Mouse (Mus musculus) CH12.LX (cell line): ENCODE data around the gene Zfp618. TPM values are rescaled to one million over a fixed set of nuclear protein-coding genes. Genes with fewer than 3 reads are reported as not detected.

ENCODE experiments used
- DNase-seq: peaks from one replicate; pipeline ENCODE4 v3.0.0-alpha.2; 2013; ENCODE audit errors: extremely low read depth
- H3K27ac ChIP-seq: 2 replicates; pipeline ENCODE4 v1.5.1; 2012; ENCODE audit warnings: low read depth, mild to moderate bottlenecking, control low read depth, moderate library complexity; ENCODE audit not compliant: insufficient read depth
- H3K27me3 ChIP-seq: replicated peaks from 2 replicates; pipeline ENCODE3; 2012; ENCODE audit warnings: inconsistent platforms
- H3K36me3 ChIP-seq, 2 experiments: replicated peaks in 1 of 2; 2 replicates each; pipeline versions ENCODE3 to v1.6.1; 2012; ENCODE audit warnings: inconsistent platforms in 1 of 2, low read length in 1 of 2, mild to moderate bottlenecking in 1 of 2, mixed read lengths in 1 of 2, moderate library complexity in 1 of 2; ENCODE audit not compliant: control insufficient read depth in 1 of 2, insufficient read depth in 1 of 2
- H3K4me1 ChIP-seq, 2 experiments: 2 replicates each; pipeline ENCODE4 v1.6.1; 2012; ENCODE audit warnings: inconsistent platforms in 1 of 2, moderate library complexity in 1 of 2; ENCODE audit not compliant: insufficient read depth in 2 of 2, control insufficient read depth in 1 of 2
- H3K4me2 ChIP-seq: 2 replicates; pipeline ENCODE4 v1.6.1; 2012; ENCODE audit warnings: low read depth, mild to moderate bottlenecking, control low read depth; ENCODE audit not compliant: poor library complexity, insufficient read depth, severe bottlenecking
- H3K4me3 ChIP-seq, 3 experiments: fragments of 150-350 bp in 1 of 3; sonication (generic) in 1 of 3; replicated peaks in 1 of 3; 2 replicates each; pipeline versions ENCODE3 to v1.5.1; 2011 to 2012; ENCODE audit warnings: low read depth in 2 of 3, low read length in 2 of 3, mild to moderate bottlenecking in 2 of 3, moderate library complexity in 2 of 3, control low read depth in 1 of 3, improper control_type of control experiment in 1 of 3, inconsistent platforms in 1 of 3, mixed read lengths in 1 of 3; ENCODE audit not compliant: poor library complexity in 1 of 3
- H3K79me2 ChIP-seq: replicated peaks from 2 replicates; pipeline ENCODE4 v1.6.1; 2012; ENCODE audit warnings: mild to moderate bottlenecking, moderate library complexity; ENCODE audit not compliant: control insufficient read depth, poor library complexity, insufficient read depth, severe bottlenecking; ENCODE audit errors: extremely low read depth
- H3K9ac ChIP-seq: 2 replicates; pipeline ENCODE4 v1.6.1; 2012; ENCODE audit warnings: low read depth, mild to moderate bottlenecking, control low read depth, moderate library complexity; ENCODE audit not compliant: insufficient read depth
- H3K9me3 ChIP-seq: replicated peaks from 2 replicates; pipeline ENCODE3; 2012; ENCODE audit warnings: low read length, inconsistent platforms, mixed read lengths
- CHD1 ChIP-seq: IDR thresholded peaks from 2 replicates; pipeline ENCODE4 v1.6.1; 2012; ENCODE audit warnings: low read depth, low read length, improper control_type of control experiment, inconsistent platforms
- E2F4 ChIP-seq: IDR thresholded peaks from 2 replicates; pipeline ENCODE4 v1.6.1; 2011; ENCODE audit warnings: low read depth, low read length, improper control_type of control experiment; ENCODE audit not compliant: insufficient replicate concordance
- ELF1 ChIP-seq: IDR thresholded peaks from 2 replicates; pipeline ENCODE4 v1.6.1; 2014; ENCODE audit warnings: low read depth, mild to moderate bottlenecking, inconsistent platforms, low read length, improper control_type of control experiment
- EP300 ChIP-seq: IDR thresholded peaks from 2 replicates; pipeline ENCODE4 v1.6.1; 2011; ENCODE audit warnings: low read length, improper control_type of control experiment
- GABPA ChIP-seq: IDR thresholded peaks from 2 replicates; pipeline ENCODE4 v1.6.1; 2012; ENCODE audit warnings: low read depth, low read length, improper control_type of control experiment, inconsistent platforms; ENCODE audit not compliant: insufficient replicate concordance
- IRF4 ChIP-seq: IDR thresholded peaks from 2 replicates; pipeline ENCODE4 v1.6.1; 2014; ENCODE audit warnings: low read depth, mild to moderate bottlenecking, inconsistent platforms, low read length, improper control_type of control experiment
- JUND ChIP-seq: conservative IDR thresholded peaks from 2 replicates; pipeline ENCODE4 v1.6.1; 2011; ENCODE audit warnings: low read depth, low read length, improper control_type of control experiment
- MAFK ChIP-seq: IDR thresholded peaks from 2 replicates; pipeline ENCODE4 v1.6.1; 2011; ENCODE audit warnings: low read length, improper control_type of control experiment; ENCODE audit not compliant: insufficient replicate concordance
- MAZ ChIP-seq: IDR thresholded peaks from 2 replicates; pipeline ENCODE4 v1.6.1; 2012; ENCODE audit warnings: low read depth, mild to moderate bottlenecking, inconsistent platforms, low read length, improper control_type of control experiment, moderate library complexity
- MYC ChIP-seq: IDR thresholded peaks from 2 replicates; pipeline ENCODE4 v1.6.1; 2011; ENCODE audit warnings: low read depth, mild to moderate bottlenecking, improper control_type of control experiment, low read length
- NRF1 ChIP-seq: IDR thresholded peaks from 2 replicates; pipeline ENCODE4 v1.6.1; 2014; ENCODE audit warnings: low read depth, mild to moderate bottlenecking, inconsistent platforms, low read length, improper control_type of control experiment, moderate library complexity
- POLR2AphosphoS2 ChIP-seq: IDR thresholded peaks from 2 replicates; pipeline ENCODE4 v1.6.1; 2011; ENCODE audit warnings: low read depth, low read length, improper control_type of control experiment
- RAD21 ChIP-seq: IDR thresholded peaks from 2 replicates; pipeline ENCODE4 v1.6.1; 2011; ENCODE audit warnings: low read depth, mild to moderate bottlenecking, low read length, improper control_type of control experiment, moderate library complexity
- RCOR1 ChIP-seq: conservative IDR thresholded peaks from 2 replicates; pipeline ENCODE4 v1.6.1; 2012; ENCODE audit warnings: low read depth, mild to moderate bottlenecking, inconsistent platforms, low read length, improper control_type of control experiment
- USF1 ChIP-seq: IDR thresholded peaks from 2 replicates; pipeline ENCODE4 v1.6.1; 2014; ENCODE audit warnings: low read depth, mild to moderate bottlenecking, inconsistent platforms, low read length, improper control_type of control experiment
- ZKSCAN1 ChIP-seq: IDR thresholded peaks from 2 replicates; pipeline ENCODE4 v1.6.1; 2012; ENCODE audit warnings: low read depth, inconsistent platforms, low read length, improper control_type of control experiment, borderline replicate concordance
- ZMIZ1 ChIP-seq: IDR thresholded peaks from 2 replicates; pipeline ENCODE4 v1.6.1; 2012; ENCODE audit warnings: low read depth, mild to moderate bottlenecking, inconsistent platforms, low read length, improper control_type of control experiment
- dilution Hi-C: fragments of 300-500 bp; cut with MboI; formaldehyde crosslinking; loops from 2 replicates; pipeline ENCODE4 v1.14.3; 2020; ENCODE audit warnings: low sequenced_read_pairs; ENCODE audit not compliant: extremely low pct_unique_long_range_greater_than_20kb, extremely low pct_ligation_motif_present
- in situ Hi-C: fragments of 300-500 bp; cut with MboI; formaldehyde crosslinking; loops from 3 replicates; pipeline ENCODE4 v1.14.3; 2019; ENCODE audit warnings: low sequenced_read_pairs, low pct_ligation_motif_present, low pct_unique_long_range_greater_than_20kb, mixed read lengths
- polyA plus RNA-seq: library from polyadenylated mRNA; unstranded; fragments of >175 nt; gene quantifications from 2 replicates; pipeline ENCODE4 v1.2.1, GENCODE M21; 2012; ENCODE audit warnings: low read depth; ENCODE audit not compliant: insufficient read length
- total RNA-seq, 2 experiments: library from RNA; depleted of rRNA; stranded (reverse); fragments of 300-350 nt in 1 of 2; fragments of >200 nt in 1 of 2; gene quantifications; 2 replicates each; pipeline ENCODE4 v1.2.3; 2012 to 2014

The Zfp618 gene
- total and polyA plus RNA-seq, 3 experiments = not detected

DNA sequence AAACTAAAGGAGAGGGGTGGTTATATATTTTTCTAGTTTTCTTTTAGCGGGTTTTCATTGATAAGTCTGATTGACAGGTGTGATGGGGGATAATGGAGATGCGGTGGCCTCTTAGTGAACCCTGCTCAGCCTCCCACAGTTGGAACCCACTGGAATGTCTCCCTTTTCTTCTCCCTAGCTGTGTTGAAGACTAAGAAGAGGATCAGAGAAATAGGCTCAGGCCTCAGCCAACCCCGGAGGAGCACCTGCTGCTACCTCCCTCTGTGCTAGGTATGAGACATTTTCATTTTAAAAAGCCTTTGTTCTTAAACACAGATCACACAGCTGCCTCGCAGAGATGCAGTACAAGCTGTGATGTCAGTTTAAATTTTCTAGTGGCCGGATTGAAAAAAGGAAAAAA, 68.4 kb downstream of the Zfp618 start:
- dilution Hi-C loops = no loop called here
- TF ChIP-seq MYC (no peak), IRF4 (no peak)
- peaks cover 87% of the 10 kb centered on the region for H3K27me3 ChIP-seq
- no peak overlapping the region for H3K27ac ChIP-seq
- H3K9ac ChIP-seq = no peak overlapping the region
- no peaks in the 10 kb centered on the region for H3K4me1 ChIP-seq
- H3K4me3 ChIP-seq = no peak overlapping the region
- no peak for DNase-seq
- H3K4me2 ChIP-seq = no peak overlapping the region
- no peaks in the 10 kb centered on the region for H3K9me3 ChIP-seq
- H3K79me2 ChIP-seq = no peaks in the 10 kb centered on the region
- H3K36me3 ChIP-seq = no peaks in the 10 kb centered on the region
- in situ Hi-C loops = no loop called here

- dilution Hi-C loops (no loop called here), in situ Hi-C loops (no loop called here)
- no peak overlapping the region for H3K27ac ChIP-seq
- no peak for TF ChIP-seq NRF1
- TF ChIP-seq IRF4 = no peak
- TF ChIP-seq ELF1 = no peak
- no peak for TF ChIP-seq USF1
- no peak for TF ChIP-seq CHD1
- no peak for TF ChIP-seq E2F4
- TF ChIP-seq ZMIZ1 = no peak
- TF ChIP-seq RCOR1 = no peak
- no peak for TF ChIP-seq ZKSCAN1
- TF ChIP-seq JUND = no peak
- TF ChIP-seq RAD21 = no peak
- no peak for TF ChIP-seq EP300
- TF ChIP-seq GABPA = no peak
- no peak for TF ChIP-seq POLR2AphosphoS2
- no peak for TF ChIP-seq MAZ
- no peak for TF ChIP-seq MAFK
- no peak overlapping the region for H3K4me3 ChIP-seq
- H3K4me2 ChIP-seq = no peak overlapping the region
- no peak overlapping the region for H3K9ac ChIP-seq
- H3K36me3 ChIP-seq = no peaks in the 10 kb centered on the region
- H3K9me3 ChIP-seq = no peaks in the 10 kb centered on the region
- no peak for DNase-seq
- H3K79me2 ChIP-seq = no peaks in the 10 kb centered on the region
- H3K27me3 ChIP-seq = peaks cover 92% of the 10 kb centered on the region
- H3K4me1 ChIP-seq = no peaks in the 10 kb centered on the region
Measured at GRCm38 (mm10) chr4:63035991-63036390, 70.6 kb downstream of the Zfp618 start.
